Mouse (Mus musculus): ENCODE data around the gene Krtap19-4. TPM values are rescaled to one million over a fixed set of nuclear protein-coding genes. Genes with fewer than 3 reads are reported as not detected.

The Krtap19-4 gene
- polyA plus RNA-seq, 1 experiment from 2014 or later: not detected

GRCm38 (mm10) chr16:88848558-88848957 is 36.3 kb downstream of the Krtap19-4 start:
- Histone ChIP-seq H3K27ac (ENCODE audit: low read length) (no peak overlapping the region), H3K9me3 (replicated peaks; ENCODE audit: control insufficient read depth, low read length) (no peaks in the 10 kb centered on the region), H3K4me1 (ENCODE audit: control insufficient read depth, low read depth, low read length) (no peaks in the 10 kb centered on the region), H3K9ac (ENCODE audit: low read depth, low read length) (no peak overlapping the region), H3K4me2 (ENCODE audit: low read depth, low read length) (no peak overlapping the region), H3K27me3 (ENCODE audit: control insufficient read depth, insufficient read depth, low read depth, low read length) (no peaks in the 10 kb centered on the region), H3K36me3 (ENCODE audit: control insufficient read depth, insufficient read depth) (no peaks in the 10 kb centered on the region), H3K4me3 (ENCODE audit: low read depth, low read length) (no peak overlapping the region)
- peak; percentile 54 for ATAC-seq (ENCODE audit: low read depth)
- WGBS (ENCODE audit: insufficient replicate concordance): 52% methylated on average over 4 of the region's 4 CpGs

DNA sequence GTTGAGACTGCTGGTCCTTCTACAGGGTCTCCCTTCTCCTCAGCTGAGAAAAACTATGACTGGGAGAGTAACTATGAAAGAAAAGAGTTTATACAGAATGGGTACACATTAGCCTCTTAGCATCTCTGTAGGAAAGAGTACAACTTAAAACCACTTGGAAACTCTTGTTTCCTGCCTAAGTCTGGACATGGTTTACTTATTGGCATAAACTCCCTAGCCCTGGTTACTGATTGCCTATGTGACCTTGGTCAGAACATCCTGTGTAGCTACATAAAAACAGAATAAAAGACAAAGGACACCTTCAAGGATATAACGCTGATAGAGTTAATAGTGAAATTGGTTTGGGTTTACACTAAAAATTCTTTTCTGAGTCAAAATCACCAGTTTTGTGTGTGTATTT is 37.5 kb downstream of the Krtap19-4 start:
- Histone ChIP-seq H3K9me3 (replicated peaks; ENCODE audit: control insufficient read depth, low read length) (no peaks in the 10 kb centered on the region), H3K4me2 (ENCODE audit: low read depth, low read length) (no peak overlapping the region), H3K36me3 (ENCODE audit: control insufficient read depth, insufficient read depth) (no peaks in the 10 kb centered on the region), H3K4me1 (ENCODE audit: control insufficient read depth, low read depth, low read length) (no peaks in the 10 kb centered on the region), H3K27ac (ENCODE audit: low read length) (no peak overlapping the region), H3K27me3 (ENCODE audit: control insufficient read depth, insufficient read depth, low read depth, low read length) (no peaks in the 10 kb centered on the region), H3K9ac (ENCODE audit: low read depth, low read length) (no peak overlapping the region), H3K4me3 (ENCODE audit: low read depth, low read length) (no peak overlapping the region)
- no peak for ATAC-seq (ENCODE audit: low read depth)
- 88% methylated on average over 1 of the region's 1 CpGs for WGBS (ENCODE audit: insufficient replicate concordance)

Other genes starting within 250 kb of the Krtap19-4 start
- gene Krtap26-1, start 237.3 kb downstream of the Krtap19-4 start, polyA plus RNA-seq (2015; fragmentation: Nextera tagmentation; extraction: Ambion mirVana): not detected in 2 replicates
- not detected in 2 replicates for gene Krtap27-1, start 213.4 kb downstream of the Krtap19-4 start, polyA plus RNA-seq (2015; fragmentation: Nextera tagmentation; extraction: Ambion mirVana)
- gene 2310061N02Rik, start 177.1 kb downstream of the Krtap19-4 start, polyA plus RNA-seq (2015; fragmentation: Nextera tagmentation; extraction: Ambion mirVana): not detected in 2 replicates
- gene Krtap13-1, start 156.2 kb downstream of the Krtap19-4 start, polyA plus RNA-seq (2015; fragmentation: Nextera tagmentation; extraction: Ambion mirVana): not detected in 2 replicates
- not detected in 2 replicates for gene Krtap13, start 133.5 kb downstream of the Krtap19-4 start, polyA plus RNA-seq (2015; fragmentation: Nextera tagmentation; extraction: Ambion mirVana)
- 0.09 TPM in 1 of 2 replicates, not detected in the other for gene 2310034C09Rik, start 126.2 kb downstream of the Krtap19-4 start, polyA plus RNA-seq (2015; fragmentation: Nextera tagmentation; extraction: Ambion mirVana)
- not detected in 2 replicates for gene 2310057N15Rik, start 110.9 kb downstream of the Krtap19-4 start, polyA plus RNA-seq (2015; fragmentation: Nextera tagmentation; extraction: Ambion mirVana)
- gene Gm5965, start 107.2 kb downstream of the Krtap19-4 start, polyA plus RNA-seq (2015; fragmentation: Nextera tagmentation; extraction: Ambion mirVana): not detected in 2 replicates
- gene Gm20741, start 72.9 kb downstream of the Krtap19-4 start, polyA plus RNA-seq (2015; fragmentation: Nextera tagmentation; extraction: Ambion mirVana): not detected in 2 replicates
- not detected in 2 replicates for gene Krtap15, start 64.9 kb downstream of the Krtap19-4 start, polyA plus RNA-seq (2015; fragmentation: Nextera tagmentation; extraction: Ambion mirVana)
- gene Krtap14, start 58.9 kb downstream of the Krtap19-4 start, polyA plus RNA-seq (2015; fragmentation: Nextera tagmentation; extraction: Ambion mirVana): not detected in 2 replicates
- gene Krtap19-1, start 15.7 kb downstream of the Krtap19-4 start, polyA plus RNA-seq (2015; fragmentation: Nextera tagmentation; extraction: Ambion mirVana): not detected in 2 replicates
- not detected in 2 replicates for gene Krtap19-2, start 10.8 kb downstream of the Krtap19-4 start, polyA plus RNA-seq (2015; fragmentation: Nextera tagmentation; extraction: Ambion mirVana)
- not detected in 2 replicates for gene Krtap19-3, start 7.1 kb downstream of the Krtap19-4 start, polyA plus RNA-seq (2015; fragmentation: Nextera tagmentation; extraction: Ambion mirVana)
- gene Krtap19-5, start 11.4 kb upstream of the Krtap19-4 start, polyA plus RNA-seq (2015; fragmentation: Nextera tagmentation; extraction: Ambion mirVana): not detected in 2 replicates
- gene Krtap19-9b, start 47.2 kb upstream of the Krtap19-4 start, polyA plus RNA-seq (2015; fragmentation: Nextera tagmentation; extraction: Ambion mirVana): not detected in 2 replicates
- not detected in 2 replicates for gene Krtap16-3, start 77.8 kb upstream of the Krtap19-4 start, polyA plus RNA-seq (2015; fragmentation: Nextera tagmentation; extraction: Ambion mirVana)
- gene Krtap22-2, start 125.7 kb upstream of the Krtap19-4 start, polyA plus RNA-seq (2015; fragmentation: Nextera tagmentation; extraction: Ambion mirVana): not detected in 2 replicates
- gene Gm10229, start 130.2 kb upstream of the Krtap19-4 start, polyA plus RNA-seq (2015; fragmentation: Nextera tagmentation; extraction: Ambion mirVana): not detected in 2 replicates
- gene Krtap6-1, start 146.6 kb upstream of the Krtap19-4 start, polyA plus RNA-seq (2015; fragmentation: Nextera tagmentation; extraction: Ambion mirVana): not detected in 2 replicates
- not detected in 2 replicates for gene Gm10228, start 156.4 kb upstream of the Krtap19-4 start, polyA plus RNA-seq (2015; fragmentation: Nextera tagmentation; extraction: Ambion mirVana)
- not detected in 2 replicates for gene Krtap6-5, start 162.8 kb upstream of the Krtap19-4 start, polyA plus RNA-seq (2015; fragmentation: Nextera tagmentation; extraction: Ambion mirVana)
- not detected in 2 replicates for gene 1110025L11Rik, start 178.9 kb upstream of the Krtap19-4 start, polyA plus RNA-seq (2015; fragmentation: Nextera tagmentation; extraction: Ambion mirVana)
- gene Krtap6-3, start 198.9 kb upstream of the Krtap19-4 start, polyA plus RNA-seq (2015; fragmentation: Nextera tagmentation; extraction: Ambion mirVana): not detected in 2 replicates

Data from liver, embryonic 16.5 days (tissue).